Mouse (Mus musculus): ENCODE results near the gene Def6. TPM values are rescaled to one million over a fixed set of nuclear protein-coding genes. Genes with fewer than 3 reads are reported as not detected.
A peak's percentile ranks its signal among the peaks of the same experiment; 100 is the strongest.

The Def6 gene
- polyA plus RNA-seq (2015; fragmentation: Nextera tagmentation; extraction: Ambion mirVana): 5.6 TPM in 2 replicates

DNA sequence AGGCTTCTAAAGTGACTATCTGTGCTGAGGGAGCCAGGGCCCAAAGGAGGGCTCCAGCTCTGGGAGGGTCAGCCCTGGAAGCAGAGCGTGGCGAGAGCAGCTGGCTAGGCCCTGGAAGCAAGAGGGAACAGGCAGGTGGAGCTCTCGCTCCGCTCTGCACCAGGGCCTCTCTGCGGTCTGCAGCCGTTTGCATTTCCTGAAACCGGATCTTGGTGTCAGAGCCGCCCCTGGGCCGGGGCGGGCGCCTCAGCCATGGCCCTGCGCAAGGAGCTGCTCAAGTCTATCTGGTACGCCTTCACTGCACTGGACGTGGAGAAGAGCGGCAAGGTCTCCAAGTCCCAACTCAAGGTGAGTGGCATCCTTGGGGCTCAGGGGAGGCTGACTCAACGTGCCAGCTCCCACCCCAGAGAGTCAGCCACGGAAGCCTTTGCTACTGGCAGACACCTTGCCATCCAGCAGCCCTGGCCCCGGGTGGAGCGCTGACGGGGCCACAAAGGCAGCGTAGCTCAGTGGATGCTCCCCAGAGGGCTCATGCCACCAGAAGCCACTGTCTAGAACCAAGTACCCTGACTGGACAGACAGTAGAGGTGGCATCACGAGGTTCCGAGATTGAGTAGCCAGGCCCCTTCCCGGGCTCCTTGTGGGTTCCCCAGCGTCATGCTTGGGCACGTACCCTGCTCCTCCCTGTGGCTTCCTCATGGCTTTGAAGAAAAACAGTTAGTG is at the start of gene Def6:
TSS of gene Def6 (plus strand) at position 188 of the 723 bp plus-strand sequence.
- ATAC-seq (ENCODE audit: low read depth): peak; percentile 60
- WGBS: 24% methylated on average over 26 of the region's 26 CpGs
- no peaks in the 10 kb centered on the region for H3K27me3 ChIP-seq
- H3K4me1 ChIP-seq (replicated peaks): peaks cover 15% of the 10 kb centered on the region
- peak within 1 kb of the TSS; percentile 21 for H3K4me3 ChIP-seq
- peak within 1 kb of the TSS; percentile 52 for H3K9ac ChIP-seq
- H3K9me3 ChIP-seq: no peaks in the 10 kb centered on the region
- H3K27ac ChIP-seq (replicated peaks): peak within 1 kb of the TSS; percentile 68
- peaks cover 27% of the 10 kb centered on the region for H3K36me3 ChIP-seq
- peak within 1 kb of the TSS; percentile 40 for H3K4me2 ChIP-seq

DNA sequence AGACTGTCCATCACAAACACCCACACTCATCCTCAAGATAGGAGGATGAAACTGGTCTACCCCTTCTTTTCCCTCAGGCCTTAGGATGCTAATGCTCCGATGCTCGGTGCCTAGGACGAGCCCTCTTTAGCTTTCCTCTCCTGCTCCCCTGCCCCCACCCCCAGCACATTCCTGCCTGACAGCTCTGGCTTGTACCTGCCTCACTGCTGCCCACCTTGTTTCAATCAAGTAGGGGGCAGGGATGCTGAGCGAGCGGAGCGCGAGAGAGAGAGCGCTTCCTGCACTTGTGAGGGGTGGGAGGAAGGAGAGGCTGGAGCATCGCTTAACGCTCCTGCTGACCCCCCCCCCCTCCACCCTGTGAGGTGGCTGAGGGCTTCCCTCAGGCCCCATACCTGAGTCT is 47.2 kb upstream of the Def6 start:
- Histone ChIP-seq H3K36me3 (peaks cover 58% of the 10 kb centered on the region), H3K4me2 (no peak overlapping the region), H3K9me3 (no peaks in the 10 kb centered on the region), H3K4me3 (no peak overlapping the region), H3K27me3 (no peaks in the 10 kb centered on the region), H3K27ac (replicated peaks) (no peak overlapping the region), H3K4me1 (replicated peaks) (peaks cover 37% of the 10 kb centered on the region), H3K9ac (no peak overlapping the region)
- no peak for ATAC-seq (ENCODE audit: low read depth)
- 39% methylated on average over 10 of the region's 10 CpGs for WGBS

DNA sequence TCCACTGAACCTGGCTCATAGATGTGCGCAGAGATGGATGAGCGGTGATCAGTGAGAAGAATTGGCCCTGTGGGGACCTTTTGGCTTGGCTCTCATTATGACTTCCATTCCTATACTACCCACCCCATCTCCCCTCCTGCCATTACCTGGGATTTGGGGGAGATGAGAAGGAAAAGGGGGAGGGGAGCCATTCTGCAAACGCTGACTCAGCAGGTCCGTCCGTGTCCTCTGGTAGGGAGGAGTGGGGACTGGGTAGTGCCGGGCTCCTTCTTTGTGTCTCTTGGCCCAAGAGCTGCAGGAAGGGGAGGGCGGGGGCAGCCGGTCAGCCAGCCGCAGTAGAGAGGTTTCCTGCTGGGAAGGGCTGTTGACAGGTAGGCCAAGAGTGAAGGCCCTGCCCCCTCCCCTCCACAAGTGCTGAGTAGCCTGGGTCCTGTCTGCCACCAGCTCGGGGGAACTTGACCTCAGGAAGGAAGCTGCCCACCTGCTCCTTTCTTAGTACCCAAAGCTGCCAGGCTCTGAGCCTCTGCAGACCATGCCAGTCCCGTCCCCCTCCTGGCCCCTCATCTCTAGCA is 46.2 kb upstream of the Def6 start:
- Histone ChIP-seq H3K9me3 (no peaks in the 10 kb centered on the region), H3K4me1 (replicated peaks) (peaks cover 32% of the 10 kb centered on the region), H3K27ac (replicated peaks) (no peak overlapping the region), H3K9ac (0 out of 2 replicates have a peak overlapping the region, but pooled peaks have one; percentile 22), H3K4me2 (no peak overlapping the region), H3K36me3 (peaks cover 58% of the 10 kb centered on the region), H3K4me3 (no peak overlapping the region), H3K27me3 (no peaks in the 10 kb centered on the region)
- no peak for ATAC-seq (ENCODE audit: low read depth)
- WGBS: 25% methylated on average over 11 of the region's 11 CpGs

DNA sequence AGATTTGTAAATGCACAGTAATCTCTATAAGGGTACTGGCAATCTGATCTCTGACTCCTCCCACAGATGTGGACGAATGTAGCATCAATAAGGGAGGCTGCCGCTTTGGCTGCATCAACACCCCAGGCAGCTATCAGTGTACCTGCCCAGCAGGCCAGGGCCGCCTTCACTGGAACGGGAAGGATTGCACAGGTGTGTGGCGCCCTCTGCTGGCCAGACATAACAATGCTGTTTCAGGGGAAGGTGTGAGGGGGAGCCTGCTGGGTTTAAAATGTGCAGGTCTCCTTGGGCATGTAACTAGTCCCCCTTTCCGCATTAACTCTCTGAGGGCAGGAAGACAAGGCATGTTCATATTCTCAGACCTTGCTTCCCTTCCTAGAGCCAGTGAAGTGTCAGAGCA is 43.9 kb upstream of the Def6 start:
- Histone ChIP-seq H3K9me3 (no peaks in the 10 kb centered on the region), H3K27ac (replicated peaks) (no peak overlapping the region), H3K27me3 (no peaks in the 10 kb centered on the region), H3K4me2 (no peak overlapping the region), H3K9ac (no peak overlapping the region), H3K4me1 (replicated peaks) (peaks cover 15% of the 10 kb centered on the region), H3K36me3 (peaks cover 66% of the 10 kb centered on the region), H3K4me3 (no peak overlapping the region)
- WGBS: 9% methylated on average over 6 of the region's 6 CpGs
- ATAC-seq (ENCODE audit: low read depth): peak; percentile 15; the same call in 1 of the 2 replicates

DNA sequence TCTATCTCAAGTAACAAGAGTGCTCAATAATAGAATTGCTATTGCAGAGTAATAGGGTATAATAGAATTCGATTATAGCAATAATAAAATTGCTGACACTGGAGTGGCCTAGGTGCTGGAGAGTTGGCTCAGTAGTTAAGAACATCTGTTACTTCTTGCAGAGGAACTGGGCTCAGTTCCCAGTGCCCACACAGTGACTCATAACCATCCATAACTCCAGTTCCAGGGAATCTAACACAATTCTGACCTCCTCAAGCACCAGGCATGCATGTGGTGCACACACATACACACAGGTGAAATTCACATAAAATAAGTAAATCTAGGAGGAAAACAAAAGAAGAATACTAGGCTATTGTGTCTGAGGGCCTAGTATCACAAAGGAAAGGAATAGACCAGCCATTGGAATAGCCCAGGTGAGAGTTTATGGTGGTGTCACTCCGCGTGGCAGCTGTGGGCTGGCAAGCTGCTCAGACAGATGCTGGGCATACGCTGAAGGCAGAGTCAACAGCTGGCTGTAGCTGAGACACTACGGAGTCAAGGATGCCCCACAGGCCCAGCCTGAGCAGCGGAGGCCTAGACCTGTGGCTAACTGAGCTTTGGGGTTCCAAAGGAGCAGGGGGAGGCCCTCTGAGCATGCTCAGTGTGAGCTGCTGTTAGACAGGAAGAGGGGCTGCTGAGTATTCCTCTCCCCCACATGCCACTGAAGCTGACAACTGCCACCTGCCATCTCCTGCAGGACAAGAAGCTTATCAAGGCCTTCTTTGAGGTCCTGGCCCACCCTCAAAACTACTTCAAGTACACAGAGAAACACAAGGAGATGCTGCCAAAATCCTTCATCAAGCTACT is 36.9 kb upstream of the Def6 start:
- no peak overlapping the region for H3K9ac ChIP-seq
- H3K36me3 ChIP-seq: peaks cover 63% of the 10 kb centered on the region
- H3K27ac ChIP-seq (replicated peaks): no peak overlapping the region
- H3K27me3 ChIP-seq: no peaks in the 10 kb centered on the region
- H3K4me2 ChIP-seq: no peak overlapping the region
- no peak for ATAC-seq (ENCODE audit: low read depth)
- H3K4me3 ChIP-seq: no peak overlapping the region
- peaks cover 25% of the 10 kb centered on the region for H3K4me1 ChIP-seq (replicated peaks)
- H3K9me3 ChIP-seq: no peaks in the 10 kb centered on the region
- WGBS: 78% methylated on average over 6 of the region's 6 CpGs

GRCm38 (mm10) chr17:28172690-28173089 is 34.9 kb upstream of the Def6 start:
- Histone ChIP-seq H3K4me2 (no peak overlapping the region), H3K9me3 (no peaks in the 10 kb centered on the region), H3K27me3 (no peaks in the 10 kb centered on the region), H3K36me3 (peaks cover 43% of the 10 kb centered on the region), H3K4me3 (no peak overlapping the region), H3K27ac (replicated peaks) (no peak overlapping the region), H3K4me1 (replicated peaks) (peaks cover 36% of the 10 kb centered on the region), H3K9ac (peak overlapping the region; percentile 45; the same call in 1 of the 2 replicates)
- no peak for ATAC-seq (ENCODE audit: low read depth)
- WGBS: 71% methylated on average over 9 of the region's 9 CpGs

GRCm38 (mm10) chr17:28176775-28177539 is 30.6 kb upstream of the Def6 start, which contains the start of gene Zfp523:
Gene Zfp523, plus strand, starts transcription at chr17:28177129.
- peaks cover 73% of the 10 kb centered on the region for H3K4me1 ChIP-seq (replicated peaks)
- H3K27me3 ChIP-seq: no peaks in the 10 kb centered on the region
- peaks cover 10% of the 10 kb centered on the region for H3K36me3 ChIP-seq
- H3K27ac ChIP-seq (replicated peaks): peak within 1 kb of the TSS; percentile 94
- H3K4me2 ChIP-seq: peak within 1 kb of the TSS; percentile 87
- H3K9ac ChIP-seq: peak within 1 kb of the TSS; percentile 94
- peak within 1 kb of the TSS; percentile 78 for H3K4me3 ChIP-seq
- no peaks in the 10 kb centered on the region for H3K9me3 ChIP-seq
- under 1% methylated on average over 67 of the region's 82 CpGs for WGBS
- peak; percentile 83 for ATAC-seq (ENCODE audit: low read depth)

DNA sequence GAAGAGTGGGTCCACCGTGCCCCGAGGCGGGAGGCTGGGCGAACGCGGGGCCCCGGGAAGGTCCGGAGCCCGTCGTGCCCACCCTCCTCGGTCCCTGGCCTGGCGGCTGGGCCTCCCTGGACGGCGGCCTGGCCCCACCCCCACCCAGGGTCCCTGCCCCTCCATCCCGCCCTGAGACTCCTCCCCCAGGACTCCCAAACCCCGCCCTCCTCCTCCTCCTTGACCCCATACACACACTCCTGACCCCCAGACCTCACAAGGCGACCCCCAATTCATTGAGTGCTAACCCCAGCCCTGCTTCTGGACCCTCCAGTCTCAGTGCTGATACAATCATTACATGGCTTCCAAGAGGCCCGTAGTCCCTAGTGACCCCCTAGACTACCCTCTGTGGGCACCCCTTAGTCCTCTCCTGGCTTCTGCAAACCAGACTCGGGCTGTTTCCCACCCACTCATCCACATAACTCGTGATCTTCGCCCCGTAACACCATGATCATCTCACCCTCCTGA is 30.0 kb upstream of the Def6 start:
- Histone ChIP-seq H3K27ac (replicated peaks) (peak overlapping the region; percentile 94), H3K4me3 (peak overlapping the region; percentile 78), H3K4me1 (replicated peaks) (peaks cover 73% of the 10 kb centered on the region), H3K27me3 (no peaks in the 10 kb centered on the region), H3K36me3 (peaks cover 7% of the 10 kb centered on the region), H3K9ac (peak overlapping the region; percentile 94), H3K4me2 (peak overlapping the region; percentile 87), H3K9me3 (no peaks in the 10 kb centered on the region)
- 7% methylated on average over 21 of the region's 22 CpGs for WGBS
- peak; percentile 25 for ATAC-seq (ENCODE audit: low read depth)

- Histone ChIP-seq H3K9ac (peak overlapping the region; percentile 22; the same call in 1 of the 2 replicates), H3K4me3 (no peak overlapping the region), H3K36me3 (peaks cover 13% of the 10 kb centered on the region), H3K4me2 (no peak overlapping the region; the same call in 1 of the 2 replicates), H3K27ac (replicated peaks) (no peak overlapping the region), H3K9me3 (no peaks in the 10 kb centered on the region), H3K27me3 (no peaks in the 10 kb centered on the region), H3K4me1 (replicated peaks) (peaks cover 67% of the 10 kb centered on the region)
- ATAC-seq (ENCODE audit: low read depth): no peak
- 29% methylated on average over 4 of the region's 4 CpGs for WGBS
These were observed 27.2 kb upstream of the Def6 start for GRCm38 (mm10) chr17:28180331-28180730.

DNA sequence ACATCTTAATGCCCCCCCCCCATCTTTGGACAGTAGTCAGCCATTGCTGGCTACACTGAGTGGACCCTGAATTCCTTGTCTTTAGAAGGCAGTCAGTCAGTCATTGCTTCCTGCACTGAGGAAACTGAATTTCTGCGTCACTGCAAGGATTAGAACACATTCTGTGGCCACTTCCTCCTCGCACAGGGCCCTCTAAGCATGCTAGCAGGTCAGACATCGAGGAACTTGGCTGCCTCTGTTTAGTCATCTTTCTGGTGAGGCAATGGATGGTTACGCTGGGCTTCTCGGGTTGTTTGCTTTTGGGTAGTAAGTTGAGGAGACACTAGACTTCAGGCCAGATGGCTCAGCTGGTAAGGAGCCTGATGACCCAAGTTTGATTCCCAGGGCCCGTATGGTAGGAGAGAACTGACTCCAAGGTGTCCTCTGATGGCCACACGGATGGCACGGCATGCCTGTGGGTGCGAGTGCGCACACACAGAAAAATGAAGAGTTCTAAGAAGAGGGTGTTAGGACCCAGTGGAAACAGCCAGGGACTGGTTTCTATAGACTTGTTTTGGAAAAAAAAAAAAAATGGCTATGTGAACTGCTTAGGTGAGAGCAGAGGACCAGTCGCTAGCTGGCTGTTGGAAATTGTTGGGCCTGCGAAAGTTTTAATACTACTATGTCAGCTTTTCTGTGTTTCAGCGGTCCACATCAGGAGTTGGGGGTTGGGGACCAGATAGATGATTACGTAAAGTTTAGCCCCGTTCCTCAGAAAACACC is 26.6 kb upstream of the Def6 start:
- 83% methylated on average over 15 of the region's 15 CpGs for WGBS
- peaks cover 13% of the 10 kb centered on the region for H3K36me3 ChIP-seq
- peaks cover 62% of the 10 kb centered on the region for H3K4me1 ChIP-seq (replicated peaks)

More for the DNA sequence above, 26.6 kb upstream of the Def6 start:
- Histone ChIP-seq H3K27me3 (no peaks in the 10 kb centered on the region), H3K4me2 (no peak overlapping the region), H3K9me3 (no peaks in the 10 kb centered on the region), H3K9ac (no peak overlapping the region), H3K27ac (replicated peaks) (no peak overlapping the region), H3K4me3 (no peak overlapping the region)
- no peak for ATAC-seq (ENCODE audit: low read depth)

Data from neural tube, embryonic 13.5 days (tissue).